Mouse (Mus musculus) CH12.LX (cell line): ENCODE measurements around the gene Prkab1. TPM values are rescaled to one million over a fixed set of nuclear protein-coding genes. Genes with fewer than 3 reads are reported as not detected.

Source experiments
- DNase-seq: peaks from one replicate; pipeline ENCODE4 v3.0.0-alpha.2; 2013; ENCODE audit errors: extremely low read depth
- H3K27ac ChIP-seq: 2 replicates; pipeline ENCODE4 v1.5.1; 2012; ENCODE audit warnings: low read depth, mild to moderate bottlenecking, control low read depth, moderate library complexity; ENCODE audit not compliant: insufficient read depth
- H3K27me3 ChIP-seq: replicated peaks from 2 replicates; pipeline ENCODE3; 2012; ENCODE audit warnings: inconsistent platforms
- H3K36me3 ChIP-seq, 2 experiments: replicated peaks in 1 of 2; 2 replicates each; pipeline versions ENCODE3 to v1.6.1; 2012; ENCODE audit warnings: inconsistent platforms in 1 of 2, low read length in 1 of 2, mild to moderate bottlenecking in 1 of 2, mixed read lengths in 1 of 2, moderate library complexity in 1 of 2; ENCODE audit not compliant: control insufficient read depth in 1 of 2, insufficient read depth in 1 of 2
- H3K4me1 ChIP-seq, 2 experiments: 2 replicates each; pipeline ENCODE4 v1.6.1; 2012; ENCODE audit warnings: inconsistent platforms in 1 of 2, moderate library complexity in 1 of 2; ENCODE audit not compliant: insufficient read depth in 2 of 2, control insufficient read depth in 1 of 2
- H3K4me2 ChIP-seq: 2 replicates; pipeline ENCODE4 v1.6.1; 2012; ENCODE audit warnings: low read depth, mild to moderate bottlenecking, control low read depth; ENCODE audit not compliant: poor library complexity, insufficient read depth, severe bottlenecking
- H3K4me3 ChIP-seq, 3 experiments: fragments of 150-350 bp in 1 of 3; sonication (generic) in 1 of 3; replicated peaks in 1 of 3; 2 replicates each; pipeline versions ENCODE3 to v1.5.1; 2011 to 2012; ENCODE audit warnings: low read depth in 2 of 3, low read length in 2 of 3, mild to moderate bottlenecking in 2 of 3, moderate library complexity in 2 of 3, control low read depth in 1 of 3, improper control_type of control experiment in 1 of 3, inconsistent platforms in 1 of 3, mixed read lengths in 1 of 3; ENCODE audit not compliant: poor library complexity in 1 of 3
- H3K79me2 ChIP-seq: replicated peaks from 2 replicates; pipeline ENCODE4 v1.6.1; 2012; ENCODE audit warnings: mild to moderate bottlenecking, moderate library complexity; ENCODE audit not compliant: control insufficient read depth, poor library complexity, insufficient read depth, severe bottlenecking; ENCODE audit errors: extremely low read depth
- H3K9ac ChIP-seq: 2 replicates; pipeline ENCODE4 v1.6.1; 2012; ENCODE audit warnings: low read depth, mild to moderate bottlenecking, control low read depth, moderate library complexity; ENCODE audit not compliant: insufficient read depth
- H3K9me3 ChIP-seq: replicated peaks from 2 replicates; pipeline ENCODE3; 2012; ENCODE audit warnings: low read length, inconsistent platforms, mixed read lengths
- CHD1 ChIP-seq: IDR thresholded peaks from 2 replicates; pipeline ENCODE4 v1.6.1; 2012; ENCODE audit warnings: low read depth, low read length, improper control_type of control experiment, inconsistent platforms
- EP300 ChIP-seq: IDR thresholded peaks from 2 replicates; pipeline ENCODE4 v1.6.1; 2011; ENCODE audit warnings: low read length, improper control_type of control experiment
- ETS1 ChIP-seq: conservative IDR thresholded peaks from 2 replicates; pipeline ENCODE4 v1.6.1; 2012; ENCODE audit warnings: low read depth, mild to moderate bottlenecking, inconsistent platforms, low read length, improper control_type of control experiment, moderate library complexity
- GABPA ChIP-seq: IDR thresholded peaks from 2 replicates; pipeline ENCODE4 v1.6.1; 2012; ENCODE audit warnings: low read depth, low read length, improper control_type of control experiment, inconsistent platforms; ENCODE audit not compliant: insufficient replicate concordance
- IRF4 ChIP-seq: IDR thresholded peaks from 2 replicates; pipeline ENCODE4 v1.6.1; 2014; ENCODE audit warnings: low read depth, mild to moderate bottlenecking, inconsistent platforms, low read length, improper control_type of control experiment
- JUN ChIP-seq: IDR thresholded peaks from 2 replicates; pipeline ENCODE4 v1.6.1; 2011; ENCODE audit warnings: low read depth, mild to moderate bottlenecking, low read length, improper control_type of control experiment, moderate library complexity; ENCODE audit not compliant: insufficient read depth
- JUND ChIP-seq: conservative IDR thresholded peaks from 2 replicates; pipeline ENCODE4 v1.6.1; 2011; ENCODE audit warnings: low read depth, low read length, improper control_type of control experiment
- MAFK ChIP-seq: IDR thresholded peaks from 2 replicates; pipeline ENCODE4 v1.6.1; 2011; ENCODE audit warnings: low read length, improper control_type of control experiment; ENCODE audit not compliant: insufficient replicate concordance
- MAX ChIP-seq: IDR thresholded peaks from 2 replicates; pipeline ENCODE4 v1.6.1; 2011; ENCODE audit warnings: low read length, improper control_type of control experiment
- MXI1 ChIP-seq: IDR thresholded peaks from 2 replicates; pipeline ENCODE4 v1.6.1; 2011; ENCODE audit warnings: mild to moderate bottlenecking, low read depth, low read length, improper control_type of control experiment
- NELFE ChIP-seq: IDR thresholded peaks from 2 replicates; pipeline ENCODE4 v1.6.1; 2011; ENCODE audit warnings: low read depth, low read length, improper control_type of control experiment
- NRF1 ChIP-seq: IDR thresholded peaks from 2 replicates; pipeline ENCODE4 v1.6.1; 2014; ENCODE audit warnings: low read depth, mild to moderate bottlenecking, inconsistent platforms, low read length, improper control_type of control experiment, moderate library complexity
- PAX5 ChIP-seq: IDR thresholded peaks from 2 replicates; pipeline ENCODE4 v1.6.1; 2012; ENCODE audit warnings: low read length, inconsistent platforms, mixed read lengths
- RAD21 ChIP-seq: IDR thresholded peaks from 2 replicates; pipeline ENCODE4 v1.6.1; 2011; ENCODE audit warnings: low read depth, mild to moderate bottlenecking, low read length, improper control_type of control experiment, moderate library complexity
- RCOR1 ChIP-seq: conservative IDR thresholded peaks from 2 replicates; pipeline ENCODE4 v1.6.1; 2012; ENCODE audit warnings: low read depth, mild to moderate bottlenecking, inconsistent platforms, low read length, improper control_type of control experiment
- TBP ChIP-seq: conservative IDR thresholded peaks from 2 replicates; pipeline ENCODE4 v1.6.1; 2011; ENCODE audit warnings: low read depth, low read length, improper control_type of control experiment
- UBTF ChIP-seq: IDR thresholded peaks from 2 replicates; pipeline ENCODE4 v1.6.1; 2012; ENCODE audit warnings: low read depth, mild to moderate bottlenecking, inconsistent platforms, low read length, improper control_type of control experiment, moderate library complexity
- USF1 ChIP-seq: IDR thresholded peaks from 2 replicates; pipeline ENCODE4 v1.6.1; 2014; ENCODE audit warnings: low read depth, mild to moderate bottlenecking, inconsistent platforms, low read length, improper control_type of control experiment
- ZC3H11A ChIP-seq: IDR thresholded peaks from 2 replicates; pipeline ENCODE4 v1.6.1; 2012; ENCODE audit warnings: low read depth, mild to moderate bottlenecking, inconsistent platforms, low read length, improper control_type of control experiment
- ZMIZ1 ChIP-seq: IDR thresholded peaks from 2 replicates; pipeline ENCODE4 v1.6.1; 2012; ENCODE audit warnings: low read depth, mild to moderate bottlenecking, inconsistent platforms, low read length, improper control_type of control experiment
- dilution Hi-C: fragments of 300-500 bp; cut with MboI; formaldehyde crosslinking; loops from 2 replicates; pipeline ENCODE4 v1.14.3; 2020; ENCODE audit warnings: low sequenced_read_pairs; ENCODE audit not compliant: extremely low pct_unique_long_range_greater_than_20kb, extremely low pct_ligation_motif_present
- in situ Hi-C: fragments of 300-500 bp; cut with MboI; formaldehyde crosslinking; loops from 3 replicates; pipeline ENCODE4 v1.14.3; 2019; ENCODE audit warnings: low sequenced_read_pairs, low pct_ligation_motif_present, low pct_unique_long_range_greater_than_20kb, mixed read lengths
- polyA plus RNA-seq: library from polyadenylated mRNA; unstranded; fragments of >175 nt; gene quantifications from 2 replicates; pipeline ENCODE4 v1.2.1, GENCODE M21; 2012; ENCODE audit warnings: low read depth; ENCODE audit not compliant: insufficient read length
- total RNA-seq, 2 experiments: library from RNA; depleted of rRNA; stranded (reverse); fragments of 300-350 nt in 1 of 2; fragments of >200 nt in 1 of 2; gene quantifications; 2 replicates each; pipeline ENCODE4 v1.2.3; 2012 to 2014

The Prkab1 gene
- total and polyA plus RNA-seq, 3 experiments: 20.1 to 26.8 (median 24.1) TPM

DNA sequence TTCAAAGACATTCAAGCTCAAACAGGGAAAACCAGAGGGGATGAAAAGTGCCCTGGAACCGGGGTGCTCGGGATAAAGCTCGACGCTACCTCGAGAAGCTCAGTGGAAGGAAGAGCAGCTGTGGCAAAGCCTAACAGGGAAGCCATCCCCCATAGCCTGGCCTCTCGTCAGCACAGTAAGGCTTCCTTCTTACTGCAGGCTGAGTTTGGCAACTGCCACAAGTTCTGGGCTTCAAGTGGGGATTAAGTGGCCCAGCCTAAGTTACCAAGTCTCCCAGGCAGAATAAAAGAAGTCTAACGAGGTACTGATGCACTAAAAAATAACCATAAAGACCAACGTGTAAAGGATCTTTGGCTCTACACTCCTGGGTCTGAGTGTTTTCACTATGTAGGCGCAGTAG lies 6.1 kb downstream of the Prkab1 start:
- no peaks in the 10 kb centered on the region for H3K27me3 ChIP-seq
- no peak for TF ChIP-seq UBTF
- TF ChIP-seq JUN: no peak
- TF ChIP-seq MAX: no peak
- TF ChIP-seq NRF1: no peak
- no peak for TF ChIP-seq ZC3H11A
- TF ChIP-seq ZMIZ1: no peak
- TF ChIP-seq RAD21: no peak
- no peak for TF ChIP-seq GABPA
- TF ChIP-seq PAX5: no peak
- no peak for TF ChIP-seq USF1
- no peak for TF ChIP-seq NELFE
- no peak for TF ChIP-seq MXI1
- no peak for TF ChIP-seq CHD1
- no peak for TF ChIP-seq ETS1
- TF ChIP-seq MAFK: no peak
- no peak for TF ChIP-seq EP300
- in situ Hi-C loops: no loop called here
- dilution Hi-C loops: no loop called here
- peaks cover 78 to 93% of the 10 kb centered on the region in 2 experiments for H3K36me3 ChIP-seq
- H3K27ac ChIP-seq: no peak overlapping the region
- H3K9me3 ChIP-seq: no peaks in the 10 kb centered on the region
- no peak overlapping the region for H3K4me3 ChIP-seq
- H3K4me1 ChIP-seq: peaks cover 0 to 12% of the 10 kb centered on the region in 2 experiments; a peak in 2 of 4 replicates
- no peak overlapping the region for H3K4me2 ChIP-seq
- H3K79me2 ChIP-seq: peaks cover 18% of the 10 kb centered on the region
- no peak overlapping the region for H3K9ac ChIP-seq
- DNase-seq: no peak

DNA sequence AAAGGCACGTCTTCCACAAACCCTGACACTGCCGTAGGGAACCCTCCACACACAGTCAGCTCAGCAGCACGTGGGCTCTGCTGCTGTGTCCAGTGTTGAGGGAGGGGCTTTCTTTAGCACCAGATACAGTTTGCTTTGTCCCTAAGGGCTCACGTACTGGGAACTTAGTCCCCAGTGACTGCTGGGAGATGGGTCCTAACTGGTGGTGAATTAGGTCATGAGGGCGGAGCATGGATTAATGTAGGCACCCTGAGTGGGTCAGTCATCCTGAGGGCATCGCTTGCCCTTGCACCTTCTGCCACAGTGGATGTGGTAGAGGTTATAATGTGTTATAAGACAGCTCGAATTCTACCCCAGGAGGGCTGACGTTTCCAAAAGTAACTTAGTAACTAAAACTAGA lies 6.9 kb downstream of the Prkab1 start:
- no peak for DNase-seq
- Histone ChIP-seq H3K27ac (no peak overlapping the region), H3K4me1 (peaks cover 1 to 12% of the 10 kb centered on the region in 2 experiments; a peak in 3 of 4 replicates), H3K36me3 (peaks cover 78 to 94% of the 10 kb centered on the region in 2 experiments), H3K9ac (no peak overlapping the region), H3K79me2 (peaks cover 10% of the 10 kb centered on the region; the same call in 1 of the 2 replicates), H3K4me2 (no peak overlapping the region), H3K4me3 (no peak overlapping the region), H3K27me3 (no peaks in the 10 kb centered on the region), H3K9me3 (no peaks in the 10 kb centered on the region)
- dilution Hi-C loops (no loop called here), in situ Hi-C loops (no loop called here)
- TF ChIP-seq TBP (no peak), GABPA (no peak), RCOR1 (no peak), MAFK (no peak), EP300 (no peak), IRF4 (no peak), JUND (no peak)
